Mouse (Mus musculus) adrenal gland, adult (tissue): ENCODE results near the gene Brf1.
A peak's percentile ranks its signal among the peaks of the same experiment; 100 is the strongest.

Source experiments
- DNase-seq, 2 experiments: peaks; one replicate each; pipeline ENCODE4 v3.0.0; 2022 to 2023; ENCODE audit warnings: low spot score in 1 of 2; ENCODE audit not compliant: inconsistent age in 2 of 2

The Brf1 gene

DNA sequence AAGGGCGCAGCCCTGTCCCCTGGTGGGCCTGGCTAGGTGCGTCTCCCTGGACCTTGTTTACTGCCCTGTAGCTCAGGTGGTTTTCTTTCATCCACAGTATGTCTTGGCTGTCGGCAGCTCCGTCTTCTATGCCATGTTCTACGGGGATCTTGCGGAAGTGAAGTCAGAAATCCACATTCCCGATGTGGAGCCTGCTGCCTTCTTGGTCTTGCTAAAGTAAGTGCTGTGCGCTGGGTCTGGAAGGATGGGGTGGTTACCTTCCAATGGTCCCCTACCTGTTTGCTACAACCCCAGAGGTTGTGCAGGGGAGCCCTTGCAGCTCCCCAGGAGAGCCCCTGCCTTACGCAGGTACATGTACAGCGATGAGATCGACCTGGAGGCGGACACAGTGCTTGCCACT lies 23.3 kb downstream of the Brf1 start:
- no peak for DNase-seq

DNA sequence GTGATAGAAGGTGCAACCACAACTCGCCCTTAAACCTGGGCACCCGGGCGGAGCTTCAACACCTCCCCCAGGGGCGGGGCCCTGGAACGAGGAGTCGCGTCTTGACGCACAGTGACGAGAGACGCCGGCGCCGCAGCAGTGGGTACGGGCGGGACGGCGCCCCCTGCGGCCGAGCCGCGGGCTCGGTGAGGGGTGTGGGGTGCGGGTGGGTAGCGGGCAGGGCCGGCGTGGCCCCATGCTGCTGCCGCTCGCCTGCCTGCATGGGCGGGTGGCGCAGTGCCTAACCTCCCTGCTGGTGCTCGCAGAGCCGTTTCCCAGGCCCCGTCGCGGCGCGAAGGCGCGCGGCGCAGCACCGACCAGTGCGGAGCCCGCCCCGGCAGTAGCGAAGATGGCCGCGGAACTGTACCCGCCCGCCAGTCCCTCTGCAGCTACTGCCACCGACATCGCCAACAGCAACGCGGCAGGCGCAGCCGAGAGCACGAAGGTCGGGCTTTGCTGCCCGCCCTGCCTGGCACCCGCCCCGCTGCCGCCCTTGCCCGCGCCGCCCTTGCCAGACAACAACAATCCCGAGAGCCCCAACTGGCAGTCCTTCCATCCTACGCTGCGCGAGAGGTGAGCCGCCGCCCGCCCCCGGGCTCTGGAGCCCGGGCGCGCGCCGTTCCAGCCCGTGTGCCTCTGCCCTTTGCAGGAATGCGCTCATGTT lies 24.0 kb downstream of the Brf1 start, which contains the start of gene Btbd6:
Gene Btbd6 (plus strand): TSS at position 112 of the 703 bp plus-strand sequence.
- peak; percentile 92 to 96 for DNase-seq

DNA sequence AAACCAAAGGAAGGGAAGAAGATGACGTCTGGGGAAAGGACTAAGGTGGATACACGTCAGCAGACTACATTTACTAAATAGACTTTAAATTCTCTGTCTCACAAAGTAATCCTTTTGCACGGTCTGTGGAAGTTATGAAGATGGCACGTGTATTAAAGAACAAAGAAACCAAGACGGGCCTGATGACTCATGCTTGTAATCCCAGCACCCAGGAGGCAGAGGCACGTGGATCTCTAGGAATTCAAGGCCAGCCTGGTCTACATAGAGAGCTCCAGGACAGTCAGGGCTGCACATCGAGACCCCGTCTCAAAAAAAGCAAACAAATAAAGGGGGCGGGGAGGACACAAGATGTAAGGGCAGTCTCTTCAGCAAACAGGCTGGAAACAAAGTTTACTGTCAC lies 25.8 kb downstream of the Brf1 start:
- peak; percentile 43 to 71 for DNase-seq

DNA sequence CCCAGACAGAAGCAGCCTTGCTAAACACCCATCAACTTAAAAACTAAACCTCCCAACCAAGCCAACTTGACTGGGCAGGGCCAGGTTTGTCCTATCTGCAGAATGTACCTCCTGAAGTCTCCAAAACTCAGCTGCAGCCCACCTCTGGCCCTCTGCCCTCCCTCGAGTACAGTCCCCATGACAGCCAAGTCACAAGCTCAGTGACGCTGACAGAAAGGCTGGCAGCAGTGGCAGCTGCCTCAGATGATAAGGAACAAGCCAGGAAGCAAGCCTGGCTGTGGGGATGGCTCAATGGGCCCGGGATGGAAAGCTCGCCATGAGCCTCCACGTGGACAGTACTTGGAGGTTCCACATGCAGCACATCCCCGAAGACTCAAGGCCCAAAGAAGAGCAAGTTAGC lies 30.9 kb downstream of the Brf1 start:
- no peak for DNase-seq

DNA sequence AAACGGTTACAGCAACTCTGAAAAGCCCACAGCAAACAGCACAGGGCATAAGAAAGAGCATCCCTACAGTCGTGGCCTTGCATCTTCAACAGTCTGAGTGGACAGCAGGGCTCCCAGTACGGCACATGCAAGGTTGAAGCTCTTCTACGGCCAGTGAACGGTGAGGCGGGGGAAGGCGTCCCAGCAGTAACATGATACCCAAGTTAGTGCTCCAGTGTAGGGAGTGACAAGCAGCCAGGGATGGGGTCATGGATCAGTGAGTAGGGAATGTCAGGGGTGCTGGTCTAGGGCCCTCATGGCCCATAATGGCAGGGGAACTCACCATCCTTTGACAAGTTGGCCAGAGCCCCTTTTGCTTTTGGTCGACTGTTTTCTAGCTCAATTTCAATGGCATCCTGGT lies 31.6 kb downstream of the Brf1 start:
- DNase-seq = no peak

DNA sequence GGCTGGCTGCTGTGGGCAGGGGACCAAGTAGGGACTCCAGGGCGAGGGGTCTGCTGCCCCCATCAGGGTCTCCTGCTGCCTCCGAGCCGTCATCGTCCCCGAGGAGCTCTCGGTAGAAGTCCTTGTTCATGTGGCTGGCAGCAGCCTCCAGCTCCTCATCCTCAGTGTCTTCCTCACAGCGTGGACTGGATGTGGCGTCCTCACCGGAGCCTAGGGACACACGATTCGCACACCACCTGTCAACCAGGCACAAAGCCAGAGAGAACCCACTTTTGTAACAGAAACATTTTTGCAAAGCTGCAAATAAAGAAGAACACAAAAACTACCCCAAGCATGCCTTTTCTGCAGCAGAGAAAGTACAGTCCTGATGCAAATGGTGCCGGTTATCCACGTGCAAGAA lies 34.7 kb downstream of the Brf1 start:
- DNase-seq = no peak

DNA sequence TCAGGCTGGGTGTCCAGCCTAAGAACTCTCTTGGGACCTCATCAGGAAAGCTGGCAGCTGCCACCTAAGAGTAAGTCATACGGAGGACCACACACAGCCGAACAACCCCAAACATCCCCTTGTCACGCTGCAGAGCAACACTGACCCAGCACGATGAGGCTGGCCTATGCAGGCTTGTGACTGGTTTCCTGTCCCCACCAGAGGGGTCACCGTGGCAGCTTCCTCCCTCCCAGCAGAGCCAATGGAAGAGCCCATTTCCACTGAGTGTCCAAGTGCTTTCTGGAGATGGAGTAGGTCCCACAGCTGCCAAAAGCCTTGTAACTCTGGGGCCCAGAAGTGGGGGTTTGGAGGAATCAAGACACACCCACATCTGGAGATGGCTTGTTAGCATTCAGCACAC lies 38.6 kb downstream of the Brf1 start:
- DNase-seq = no peak

DNA sequence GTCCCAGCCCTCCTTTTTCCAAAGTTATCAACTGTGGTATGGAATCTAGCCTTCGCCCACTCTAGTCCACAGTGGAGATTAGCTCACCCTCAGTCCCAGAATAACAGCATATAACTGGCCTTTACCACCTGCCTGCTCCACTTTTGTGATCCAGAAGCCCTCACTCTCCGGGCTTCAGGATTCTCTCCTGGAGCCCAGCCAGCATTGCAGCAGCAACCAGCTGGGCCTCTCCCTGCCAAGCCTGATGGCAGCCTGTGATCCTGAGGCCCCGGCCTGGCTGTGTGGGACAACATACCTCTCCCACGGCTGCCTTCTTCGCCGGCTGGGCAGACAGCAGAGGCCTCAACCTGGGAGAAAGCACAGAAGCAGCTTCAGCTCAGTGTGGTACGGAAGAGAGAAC lies 39.1 kb downstream of the Brf1 start:
- peak in 1 of 2 experiments; percentile 23 for DNase-seq

DNA sequence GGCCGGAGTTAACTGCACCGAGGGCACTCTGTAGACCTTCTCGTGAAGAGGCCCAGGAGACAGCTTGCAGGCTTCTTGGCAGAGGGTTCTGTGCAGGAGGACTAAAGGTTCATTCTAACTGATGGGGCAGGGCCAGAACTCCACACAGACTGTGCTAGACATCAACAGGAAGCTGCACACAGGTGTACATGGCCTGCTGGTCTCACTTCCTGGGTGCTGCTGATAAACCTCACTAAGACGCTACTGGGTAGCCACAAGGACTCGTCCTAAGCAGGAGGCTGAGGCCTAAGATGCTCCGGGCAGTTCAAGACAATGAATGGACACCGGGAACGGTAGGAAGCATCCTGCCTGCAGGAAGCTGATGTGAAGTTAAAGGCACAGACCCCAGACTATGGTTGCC lies 41.1 kb downstream of the Brf1 start:
- DNase-seq = peak in 1 of 2 experiments; percentile 32

DNA sequence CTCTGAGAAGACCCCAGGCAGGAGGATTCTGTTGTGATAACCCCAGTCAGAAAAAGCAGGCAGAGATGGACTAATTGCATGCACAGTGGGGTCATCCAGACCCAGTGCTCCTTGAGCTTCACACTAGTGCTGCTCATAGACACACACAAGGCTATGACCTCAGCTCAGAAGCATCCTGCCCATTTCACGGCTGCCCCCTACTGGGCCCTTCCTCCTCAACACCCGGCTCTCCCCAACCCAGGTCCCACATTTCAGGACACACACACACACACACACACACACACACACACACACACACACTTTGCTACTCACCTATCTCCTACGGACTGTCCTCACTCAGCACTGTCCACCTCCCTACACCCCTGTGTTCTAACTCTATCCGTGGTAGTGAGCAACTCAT lies 42.2 kb downstream of the Brf1 start:
- DNase-seq = peak; percentile 68 to 83

DNA sequence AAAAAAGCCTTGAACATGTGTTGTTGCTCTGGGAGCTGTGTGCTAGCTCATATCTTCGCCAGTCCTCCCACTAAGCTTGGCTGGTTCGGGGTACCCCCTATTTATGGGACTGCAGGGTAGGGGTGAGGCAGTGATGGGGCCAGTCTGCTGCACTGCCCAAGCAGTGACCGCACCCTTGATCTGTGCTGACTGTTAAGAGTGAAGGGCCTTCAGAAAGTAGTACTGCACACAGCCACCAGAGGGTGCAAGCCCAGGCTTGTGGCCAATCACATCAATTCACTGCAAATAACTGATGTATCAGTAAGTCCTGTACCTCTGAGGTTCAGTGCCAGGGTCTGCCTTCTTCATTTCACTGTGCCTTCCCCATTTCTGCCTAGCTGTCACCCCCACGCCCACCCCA lies 44.7 kb downstream of the Brf1 start:
- DNase-seq = peak; percentile 73 to 93

DNA sequence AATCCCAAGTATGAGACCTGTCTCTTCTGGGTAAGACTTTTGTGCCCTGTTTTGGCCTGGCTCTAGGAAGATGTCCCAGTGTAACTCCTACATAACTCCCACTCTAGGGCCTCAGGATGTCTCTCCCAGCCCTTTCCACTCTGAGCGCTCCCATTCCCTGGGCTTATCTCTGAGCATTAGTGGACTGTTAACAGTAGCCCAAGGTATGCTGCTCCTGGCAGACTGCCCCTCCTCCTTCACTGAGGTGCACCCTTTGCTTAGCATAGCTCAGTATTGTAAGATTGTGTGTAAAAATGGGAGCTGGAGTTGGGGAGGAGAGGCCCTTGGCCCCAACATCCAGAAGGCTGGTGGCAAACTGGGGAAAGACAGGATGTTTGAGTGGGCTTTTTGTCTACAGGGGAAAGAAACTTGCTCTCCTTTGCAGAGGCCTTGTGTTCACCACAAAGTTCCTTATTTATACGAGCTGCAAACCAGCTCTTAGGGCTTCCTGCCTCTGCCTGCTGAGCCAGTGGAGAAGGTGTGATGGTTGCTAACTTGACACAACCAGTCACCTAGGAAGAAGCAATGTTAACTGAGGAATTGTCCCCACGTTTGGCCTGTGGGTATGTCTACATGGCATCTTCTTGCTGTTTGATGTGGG lies 47.5 kb downstream of the Brf1 start:
- DNase-seq = peak in 1 of 2 experiments; percentile 33

DNA sequence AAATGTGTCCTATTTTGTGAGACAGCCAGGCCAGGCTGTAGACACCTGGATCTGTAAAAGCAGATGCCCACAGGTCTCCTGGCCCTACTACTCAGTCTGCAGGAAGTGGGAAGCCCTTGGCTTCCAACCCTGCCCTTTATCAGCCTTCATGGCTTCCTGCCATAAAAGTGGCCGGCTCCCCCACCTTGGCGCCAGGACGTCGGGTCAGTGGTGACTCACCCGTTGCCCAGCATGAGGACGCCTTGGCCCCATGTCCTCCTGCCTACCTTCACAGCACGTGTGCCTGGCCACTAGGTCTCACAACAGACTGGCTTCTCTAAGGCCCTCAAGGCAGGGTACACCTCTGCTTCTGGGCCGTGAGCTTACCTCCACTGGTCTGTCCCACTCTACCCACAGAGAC lies 48.1 kb downstream of the Brf1 start:
- peak; percentile 91 to 96 for DNase-seq

DNA sequence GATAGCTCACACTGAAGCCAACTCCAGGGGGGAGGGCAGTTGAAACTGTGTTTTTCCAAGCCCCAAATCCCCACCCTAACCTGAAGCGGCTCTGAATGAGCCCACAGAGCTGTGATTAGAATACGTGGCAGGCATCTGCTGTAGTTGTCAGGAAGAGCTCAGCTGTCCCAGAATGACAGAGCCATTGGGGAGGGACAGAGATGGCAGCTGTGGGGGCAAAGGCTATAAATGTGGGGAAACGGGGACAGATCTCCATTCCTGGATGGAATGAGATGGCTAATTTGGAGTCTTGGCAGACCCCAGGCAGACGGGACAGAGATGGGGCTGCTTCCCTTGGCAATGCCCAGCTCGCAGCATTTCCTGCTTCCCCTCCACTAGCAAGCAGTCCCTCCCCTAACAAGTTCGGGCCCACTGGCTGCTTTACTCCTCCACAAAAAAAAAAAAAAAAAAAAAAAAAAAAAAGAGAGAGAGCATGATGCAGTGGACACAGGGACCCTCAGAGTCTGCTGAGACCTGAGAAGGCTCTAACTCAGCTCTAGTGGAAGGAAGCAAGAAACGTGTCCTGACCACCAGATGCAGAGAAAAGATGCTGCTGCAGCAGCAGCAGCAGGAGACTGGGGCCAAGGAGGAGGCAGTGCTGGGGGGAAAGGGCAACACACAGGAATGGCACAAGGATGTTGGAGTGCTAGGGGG lies 49.2 kb downstream of the Brf1 start:
- DNase-seq = no peak

DNA sequence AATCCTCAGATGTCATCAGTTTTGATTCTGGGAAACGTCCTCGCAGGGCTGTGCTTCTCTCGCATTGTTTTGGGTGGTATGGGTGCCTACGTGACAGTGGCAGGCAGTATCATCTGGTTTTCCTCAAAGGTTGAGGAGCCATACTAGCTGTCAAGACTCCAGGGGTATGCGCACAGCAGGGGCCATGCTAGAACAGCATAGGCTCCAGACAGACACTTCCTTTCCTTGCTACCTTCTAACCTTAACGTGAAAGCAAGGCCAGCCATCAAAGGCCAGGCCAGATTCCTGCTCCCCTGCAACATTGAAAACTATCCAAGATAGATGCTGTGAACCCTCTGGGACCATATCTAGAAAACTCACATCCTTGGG lies 49.8 kb downstream of the Brf1 start:
- no peak for DNase-seq

DNA sequence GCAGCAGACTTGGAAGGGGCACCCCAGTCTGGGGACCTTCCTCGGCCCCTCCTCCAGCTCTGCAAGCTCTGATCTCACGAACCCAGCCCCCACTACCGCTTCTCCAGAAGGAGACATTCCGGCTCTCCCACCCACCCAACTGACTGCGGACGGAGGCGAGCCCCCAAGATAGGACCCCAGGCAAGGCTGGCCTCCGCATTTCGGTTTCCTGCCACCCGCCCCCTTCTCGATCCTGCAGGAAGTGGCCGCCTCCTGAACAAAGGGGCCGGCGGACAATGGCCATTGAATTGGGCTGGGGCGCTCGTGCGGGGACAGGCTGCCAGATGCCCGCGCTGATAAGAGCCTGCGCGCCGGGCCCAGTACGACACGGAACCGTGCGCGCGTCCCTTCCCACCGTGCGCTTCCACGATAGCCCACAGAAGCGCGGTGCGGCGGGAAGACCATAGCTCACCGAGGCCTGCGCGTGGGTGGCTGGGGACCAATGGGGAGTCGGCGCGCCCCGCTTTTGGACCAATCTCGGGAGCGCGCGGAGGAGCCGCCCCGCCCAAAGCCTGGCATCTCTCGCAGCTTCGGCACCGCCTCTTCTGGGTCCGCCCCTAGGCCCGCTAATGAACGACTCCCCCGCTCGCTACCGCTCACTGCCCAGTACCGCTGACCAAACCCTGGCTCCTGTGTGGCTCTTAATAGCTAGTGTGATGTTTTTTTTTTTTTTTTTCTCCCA lies 50.3 kb downstream of the Brf1 start:
- peak; percentile 95 to 97 for DNase-seq

DNA sequence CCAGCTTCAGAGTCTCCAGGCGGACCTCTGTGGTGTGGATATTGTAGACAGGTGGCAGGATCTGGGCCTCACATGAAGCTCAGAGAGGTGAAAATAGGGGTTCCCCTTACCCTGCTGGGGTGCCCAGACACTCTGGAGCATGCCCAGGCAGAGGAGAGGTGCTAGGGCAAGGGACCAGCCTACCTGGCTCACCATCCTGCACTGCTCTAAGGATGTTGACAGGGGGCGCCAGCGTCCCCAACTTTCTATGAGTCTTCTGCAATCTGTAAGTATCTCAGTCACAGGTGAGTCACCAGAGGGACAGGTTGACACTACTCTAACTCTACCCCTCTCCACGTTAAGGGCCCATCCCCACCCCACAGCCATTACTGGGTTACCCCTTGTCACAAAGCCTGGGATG lies 53.2 kb downstream of the Brf1 start:
- peak in 1 of 2 experiments; percentile 69 for DNase-seq

DNA sequence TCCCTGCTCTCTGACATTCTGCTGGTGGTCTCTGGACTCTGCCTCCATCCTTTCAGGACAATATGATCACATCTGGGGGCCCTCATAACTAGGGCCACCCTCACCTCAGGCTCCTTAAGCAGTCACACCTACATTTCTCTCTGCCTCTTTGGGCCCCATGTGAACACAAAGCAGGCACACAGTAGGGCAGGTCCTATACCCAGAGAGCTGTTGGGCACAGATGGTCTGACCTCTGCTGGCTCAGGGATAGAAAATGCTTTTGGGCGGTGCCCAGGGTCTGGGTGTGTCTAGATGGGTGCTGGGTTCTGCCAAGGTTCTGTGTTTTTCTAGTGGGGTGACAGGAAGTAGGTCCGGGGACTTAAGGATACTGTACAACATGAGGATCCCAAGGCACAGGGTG lies 56.8 kb downstream of the Brf1 start:
- no peak for DNase-seq

DNA sequence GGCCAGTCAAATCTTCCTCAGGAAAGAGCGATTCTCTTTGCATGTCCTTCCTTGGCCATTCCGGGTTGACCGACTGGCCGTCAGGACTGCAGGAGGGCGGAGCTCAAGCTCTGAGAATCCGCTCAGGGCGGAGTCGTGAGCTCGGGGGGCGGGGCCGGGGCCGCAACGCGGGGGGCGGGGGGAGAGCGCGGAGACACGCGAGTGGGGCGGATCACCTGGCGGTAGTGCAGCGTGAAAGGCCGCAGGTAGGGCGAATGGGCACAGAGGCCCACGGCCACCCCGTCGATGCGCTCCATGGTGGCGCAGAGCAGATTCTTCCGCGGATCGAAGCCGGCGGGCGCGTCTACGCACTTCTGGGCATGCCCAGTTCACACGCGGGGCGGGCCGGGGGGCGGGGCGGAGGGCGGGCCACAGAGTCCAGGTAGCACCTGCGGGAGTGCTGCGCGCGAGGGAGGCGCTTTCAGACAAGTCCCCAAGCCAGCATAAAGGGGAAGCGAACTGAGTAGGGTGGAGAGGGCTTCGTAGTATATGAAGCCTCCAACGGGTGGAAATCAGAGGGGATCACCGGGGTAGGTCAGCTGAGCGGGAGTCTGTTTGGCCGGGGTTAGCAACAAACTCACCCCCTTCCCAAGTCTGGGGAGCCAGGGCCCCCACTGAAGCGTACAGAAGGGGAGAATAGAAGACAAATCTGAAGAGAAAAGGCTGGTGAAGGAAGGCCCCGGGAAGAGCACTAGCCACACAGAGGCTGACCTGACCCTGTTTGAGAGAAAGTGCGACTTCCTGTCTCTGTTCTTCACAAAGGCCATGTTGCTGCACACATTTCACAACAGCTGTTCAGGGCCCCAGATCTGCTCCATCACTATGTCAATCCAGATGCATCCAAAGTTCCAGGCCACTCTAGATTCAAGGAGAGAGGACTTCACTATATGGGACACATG lies 58.5 kb downstream of the Brf1 start, which contains the start of gene Nudt14:
Gene Nudt14 (minus strand): TSS at position 349 of the 938 bp plus-strand sequence.
- DNase-seq = peak; percentile 87 to 95

DNA sequence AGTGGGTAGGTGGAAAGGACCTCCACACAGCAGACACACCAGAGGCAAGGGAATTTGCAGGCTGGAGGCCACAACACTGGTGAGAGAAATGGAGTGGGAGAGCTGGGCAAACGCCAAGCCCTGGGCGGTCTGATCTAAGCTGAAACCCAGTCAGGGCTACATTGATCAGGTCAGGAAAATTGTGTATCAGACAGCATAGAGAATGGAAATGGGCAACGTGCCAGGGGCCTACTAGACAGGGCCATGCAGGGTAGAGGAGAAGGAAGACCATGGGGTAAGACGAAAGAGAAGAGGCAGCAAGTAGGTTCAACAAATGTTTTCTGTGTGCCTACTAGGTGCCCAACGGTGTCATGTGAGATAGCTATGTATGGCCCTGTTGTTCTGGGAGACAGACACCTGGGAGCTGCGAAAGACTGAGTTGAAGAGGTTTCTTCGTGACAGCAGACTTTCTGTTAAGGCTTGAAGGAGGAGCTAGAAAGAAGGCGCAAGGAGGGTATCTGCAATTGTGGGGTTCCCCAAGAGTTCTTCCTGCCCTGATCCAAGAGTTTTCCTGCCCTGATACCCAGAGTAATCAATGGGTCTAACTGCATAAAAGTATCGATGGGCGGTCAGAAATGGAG lies 59.2 kb downstream of the Brf1 start:
- peak; percentile 48 to 74 for DNase-seq
